Mouse (Mus musculus): Measurements from ENCODE around the gene Ncbp3.

GRCm38 (mm10) chr11:73071839-73072238 is 24.3 kb downstream of the Ncbp3 start:
- TF ChIP-seq GATA1 (IDR thresholded peaks at IDR 0.05; ENCODE audit: borderline replicate concordance, low read length) (no peak), FLI1 (IDR thresholded peaks at IDR 0.05; ENCODE audit: low read length) (no peak)
